Mouse (Mus musculus): Measurements from ENCODE around the gene Snx32.

DNA sequence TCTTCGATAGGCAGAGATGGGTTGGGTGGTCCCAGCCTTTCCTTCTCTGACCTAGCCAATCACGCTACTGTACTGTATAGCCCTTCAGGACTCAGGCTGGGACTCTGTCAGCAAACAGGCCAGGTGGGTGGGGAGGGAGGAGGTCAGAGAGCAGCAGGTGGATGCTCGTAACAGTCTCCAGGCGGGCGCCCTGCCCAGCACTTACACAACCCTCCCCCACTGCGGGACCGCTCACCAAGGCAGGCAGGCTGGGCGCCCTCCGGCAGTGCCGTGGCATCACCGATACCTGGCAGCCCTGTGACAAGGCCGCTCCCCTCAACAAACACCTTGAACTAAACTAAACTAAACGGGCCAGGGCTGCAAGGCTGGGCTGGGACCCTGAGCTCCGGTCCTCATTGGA is 43.9 kb upstream of the Snx32 start:
- TF ChIP-seq CTCF (IDR thresholded peaks at IDR 0.05; ENCODE audit: borderline replicate concordance, insufficient read depth, low read depth, low read length) (no peak), POLR2A (IDR thresholded peaks at IDR 0.05; ENCODE audit: borderline replicate concordance, insufficient read depth, low read length) (no peak)

Measured in cerebellum, adult 2 months (tissue).